Mouse (Mus musculus) c-Kit-positive CD71-positive TER-119-positive erythroid progenitor cells, embryonic 14.5 days (primary cell): Measurements from ENCODE around the gene Pfkfb3.

ENCODE experiments used
- DNase-seq: peaks from one replicate; pipeline ENCODE4 v3.0.0-alpha.2; 2013; ENCODE audit warnings: low spot score

The Pfkfb3 gene

DNA sequence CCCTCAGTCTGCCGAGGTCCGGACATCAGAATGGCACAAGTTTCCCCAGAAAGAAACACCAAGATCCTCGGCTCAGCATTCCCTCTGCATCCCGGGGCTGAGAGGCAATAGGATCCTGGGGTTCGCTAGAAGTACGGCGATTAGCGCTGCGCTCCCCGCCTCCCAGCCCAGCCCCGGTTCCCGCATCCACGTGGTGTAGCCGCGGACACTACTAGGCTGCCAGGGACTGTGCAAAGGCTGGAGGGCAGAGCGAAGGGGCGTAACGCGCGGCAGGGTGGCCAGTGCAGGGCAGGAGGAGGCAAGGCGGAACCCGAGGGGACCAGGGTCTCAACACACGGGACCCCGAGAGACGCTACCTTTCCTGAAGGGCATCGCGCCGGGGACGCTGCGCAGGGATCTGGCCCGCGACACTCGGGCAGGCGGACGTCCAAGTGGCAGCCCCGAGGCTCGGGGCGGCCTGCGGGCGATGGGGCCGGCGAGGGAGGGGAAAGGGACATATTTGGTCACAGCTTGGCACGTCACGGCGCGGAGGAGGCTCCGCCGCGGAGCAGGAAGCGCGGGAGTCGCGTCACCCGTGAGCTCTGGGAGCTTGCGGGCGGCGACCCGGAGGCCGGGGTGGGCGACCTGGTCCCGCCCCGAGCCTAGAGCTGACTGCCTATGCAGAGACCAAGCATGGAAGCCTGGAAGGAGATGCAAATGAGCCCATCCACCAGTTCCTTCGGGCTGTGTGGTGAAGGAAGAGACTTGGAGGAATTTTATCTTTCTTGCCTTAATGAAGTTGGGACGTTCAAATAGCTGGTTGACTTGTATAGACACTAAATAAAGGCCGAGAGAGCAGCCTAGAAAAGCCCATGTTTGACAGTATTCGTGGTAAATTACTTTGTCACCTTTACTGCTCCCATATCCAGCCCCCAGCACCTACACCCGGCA is at the start of gene Pfkfb3:
TSS of gene Pfkfb3 (minus strand) at position 607 of the 930 bp plus-strand sequence.
- DNase-seq, result no peak

- DNase-seq, result peak; percentile 90
These were observed 48.9 kb upstream of the Pfkfb3 start for GRCm38 (mm10) chr2:11602506-11603489.

- no peak for DNase-seq
These were observed 47.9 kb upstream of the Pfkfb3 start for GRCm38 (mm10) chr2:11601795-11602194.

DNA sequence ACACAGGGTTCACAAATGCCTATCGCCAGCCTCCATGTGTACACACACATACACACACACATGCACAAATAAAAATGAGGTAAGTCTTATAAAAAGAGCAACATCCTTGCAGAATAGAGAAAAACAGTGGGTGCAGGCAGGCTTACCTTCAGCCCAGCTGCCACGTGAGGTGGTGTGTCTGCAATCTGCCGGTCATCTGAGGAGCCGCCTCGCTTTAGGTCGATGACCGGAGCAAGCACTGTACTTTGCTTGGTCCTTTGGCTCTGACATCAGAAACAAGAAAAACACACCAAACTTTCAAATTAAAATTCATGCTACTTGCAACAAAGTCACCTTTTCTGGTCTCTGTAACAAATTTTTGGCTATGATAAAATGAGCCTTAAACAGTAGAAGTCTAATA is 44.0 kb upstream of the Pfkfb3 start:
- no peak for DNase-seq

GRCm38 (mm10) chr2:11596690-11597089 is 42.8 kb upstream of the Pfkfb3 start:
- no peak for DNase-seq

DNA sequence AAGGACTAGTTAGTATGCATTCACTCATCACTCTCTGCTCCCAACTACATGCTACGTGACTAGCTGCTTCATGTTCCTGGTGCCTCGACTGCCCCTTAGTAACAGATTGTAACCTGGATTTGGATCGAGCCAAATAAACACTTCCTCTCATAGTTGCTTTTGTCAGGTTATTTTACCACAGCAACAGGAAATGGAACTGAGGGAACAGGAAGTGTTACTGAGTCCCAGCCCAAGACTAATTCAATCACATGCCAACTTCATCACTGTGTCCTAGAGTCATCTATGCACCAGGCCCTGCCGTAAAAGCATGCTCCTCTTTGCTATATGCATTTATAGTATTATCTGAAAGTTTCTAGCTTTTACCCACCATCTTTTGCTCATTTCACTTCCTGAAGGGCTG is 34.1 kb upstream of the Pfkfb3 start:
- DNase-seq, result no peak

DNA sequence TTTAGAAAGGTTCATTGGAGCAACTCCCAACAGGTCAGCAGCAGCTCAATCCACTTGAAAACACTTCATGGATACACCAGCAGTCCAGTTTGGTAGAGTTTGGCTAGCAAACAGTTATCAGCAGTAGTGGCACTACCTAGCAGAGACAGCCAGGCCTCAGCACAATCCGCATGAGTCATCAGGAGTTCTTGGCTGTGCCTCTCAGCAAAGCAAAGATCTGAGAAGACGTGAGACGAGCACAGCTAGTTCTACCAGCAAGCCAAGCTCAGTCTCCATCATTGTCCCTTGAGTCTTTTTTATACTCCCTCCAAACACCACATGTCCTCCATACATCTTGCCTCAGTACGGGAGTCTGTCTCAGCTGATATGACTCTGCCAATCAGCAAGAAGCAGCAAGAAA is 25.5 kb upstream of the Pfkfb3 start:
- DNase-seq, result no peak

- no peak for DNase-seq
These were observed 24.3 kb upstream of the Pfkfb3 start for GRCm38 (mm10) chr2:11578187-11578586.

- DNase-seq, result no peak
These were observed 19.8 kb upstream of the Pfkfb3 start for GRCm38 (mm10) chr2:11573684-11574083.

DNA sequence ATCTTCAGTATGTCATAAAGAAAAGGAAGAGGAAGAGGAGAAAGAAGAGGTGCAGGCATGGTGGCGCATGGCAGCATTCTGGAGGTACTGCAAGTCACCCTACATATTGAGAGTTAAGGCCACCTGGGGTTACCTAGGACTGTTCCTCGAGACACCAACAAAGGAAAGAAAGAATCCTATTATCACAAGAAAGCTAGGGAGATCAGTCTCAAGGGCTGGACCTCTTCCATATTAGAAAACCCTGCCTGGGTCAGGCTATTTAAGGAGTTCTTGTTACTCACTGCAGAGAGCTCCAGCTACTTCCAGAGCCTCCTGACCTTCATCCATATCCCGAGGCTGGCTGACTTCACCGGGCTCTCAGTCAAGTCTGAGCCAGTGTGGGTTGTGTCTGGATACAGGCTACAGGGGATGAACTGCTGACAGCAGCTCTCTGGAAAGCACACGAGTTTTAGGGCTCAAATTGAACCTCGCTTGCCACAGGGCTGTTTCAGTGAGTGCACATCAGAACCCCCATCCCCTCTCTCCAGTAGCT is 17.2 kb upstream of the Pfkfb3 start:
- DNase-seq, result no peak

DNA sequence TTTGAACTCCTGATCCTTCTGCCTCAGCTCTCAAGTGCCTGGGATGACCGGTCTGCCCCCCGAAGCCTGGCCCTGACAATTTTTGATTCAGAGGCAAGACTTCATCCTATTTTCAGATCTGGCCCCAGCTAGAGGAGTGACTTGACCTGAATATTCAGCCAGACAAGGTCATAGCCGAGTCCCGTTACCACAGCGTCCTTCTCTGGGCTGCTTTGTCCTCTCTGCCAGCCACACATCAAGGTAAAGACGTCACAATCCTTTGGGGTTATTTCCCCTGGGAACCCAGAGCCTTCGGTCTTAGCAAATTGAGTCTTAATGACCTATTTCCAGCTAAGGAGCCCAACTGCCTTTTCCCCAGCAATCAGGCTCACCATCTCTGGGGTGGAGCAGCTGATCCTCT is 14.6 kb upstream of the Pfkfb3 start:
- DNase-seq, result no peak

DNA sequence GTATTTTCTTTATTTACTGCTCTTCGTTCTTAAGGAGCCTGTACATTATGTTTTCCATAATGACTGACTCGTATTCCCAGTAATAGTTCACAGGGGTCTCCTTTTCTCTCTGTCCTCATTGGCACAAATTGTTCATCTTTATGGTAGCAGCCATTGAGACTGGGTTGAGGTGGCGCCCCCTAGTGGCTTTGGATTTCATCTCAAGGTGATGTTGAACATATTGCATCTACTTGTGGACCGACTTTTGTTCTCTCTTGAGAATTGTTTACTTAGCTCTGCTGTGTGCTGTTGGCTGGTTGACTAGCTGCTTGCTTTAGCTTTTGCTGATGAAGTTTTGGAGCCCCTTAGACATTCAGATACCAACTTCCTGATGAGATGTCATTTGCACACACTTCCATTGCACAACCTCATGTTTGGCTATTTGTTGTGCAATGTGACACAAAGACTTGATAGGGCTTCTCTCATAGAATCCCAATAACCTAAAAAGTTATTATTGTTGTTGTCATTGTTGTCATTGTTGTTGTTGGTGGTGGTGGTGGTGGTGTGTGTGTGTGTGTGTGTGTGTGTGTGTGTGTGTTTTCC is 14.0 kb upstream of the Pfkfb3 start:
- peak; percentile 45 for DNase-seq

DNA sequence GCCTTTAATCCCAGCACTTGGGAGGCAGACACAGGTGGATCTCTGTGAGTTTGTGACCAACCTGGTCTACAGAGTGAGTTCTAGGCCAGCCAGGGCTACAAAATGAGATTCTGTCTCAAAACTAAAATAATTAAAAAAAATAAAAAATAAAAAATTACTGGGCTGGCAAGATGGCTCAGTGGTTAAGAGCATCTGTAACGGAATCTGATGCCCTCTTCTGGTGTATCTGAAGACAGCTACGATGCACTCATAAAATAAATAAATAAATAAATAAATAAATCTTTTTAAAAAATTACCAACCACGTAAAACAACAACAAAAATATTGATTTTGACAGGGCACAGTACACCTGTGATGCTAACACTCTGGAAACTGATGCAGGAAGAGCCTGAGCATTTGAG is 13.0 kb upstream of the Pfkfb3 start:
- no peak for DNase-seq

DNA sequence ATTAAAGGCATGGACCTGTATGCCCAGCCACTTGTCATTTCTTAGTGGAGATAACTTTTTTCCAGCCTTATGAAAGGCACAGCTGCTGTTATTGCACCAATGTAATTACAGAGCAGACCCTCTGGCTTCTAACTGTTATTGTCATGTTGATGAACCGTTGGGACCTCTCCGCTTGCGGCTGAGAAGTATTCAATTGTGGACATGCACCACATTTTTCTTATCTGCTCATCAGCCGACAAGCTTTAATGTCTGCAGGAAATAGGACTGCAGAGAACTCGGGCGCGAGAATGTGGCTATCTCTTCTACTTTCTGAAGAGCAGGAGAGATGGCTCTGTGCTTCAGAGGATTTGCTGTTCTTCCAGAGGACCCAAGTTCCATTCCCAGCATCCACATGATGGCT is 12.4 kb upstream of the Pfkfb3 start:
- no peak for DNase-seq

DNA sequence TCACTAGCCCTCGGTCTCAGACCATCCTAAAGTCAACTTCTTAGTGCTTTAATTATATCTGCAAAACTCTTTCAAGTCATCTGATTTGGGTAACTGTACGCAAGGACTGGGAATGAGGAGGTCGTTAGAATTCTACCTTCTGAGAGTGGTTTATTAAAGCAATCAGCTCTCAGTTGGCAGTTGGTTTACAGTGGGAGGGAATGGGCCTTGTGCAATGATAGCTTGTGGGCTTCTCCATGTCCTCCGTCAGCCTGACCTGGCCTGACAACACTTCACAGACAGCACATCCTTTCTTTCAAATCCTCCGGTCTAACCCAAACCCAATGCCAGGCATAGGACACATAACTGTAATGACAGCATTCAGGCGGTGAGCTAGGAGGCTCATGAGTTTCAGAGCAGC is 10.9 kb upstream of the Pfkfb3 start:
- DNase-seq, result no peak

GRCm38 (mm10) chr2:11563256-11563655 is 9.4 kb upstream of the Pfkfb3 start:
- no peak for DNase-seq

DNA sequence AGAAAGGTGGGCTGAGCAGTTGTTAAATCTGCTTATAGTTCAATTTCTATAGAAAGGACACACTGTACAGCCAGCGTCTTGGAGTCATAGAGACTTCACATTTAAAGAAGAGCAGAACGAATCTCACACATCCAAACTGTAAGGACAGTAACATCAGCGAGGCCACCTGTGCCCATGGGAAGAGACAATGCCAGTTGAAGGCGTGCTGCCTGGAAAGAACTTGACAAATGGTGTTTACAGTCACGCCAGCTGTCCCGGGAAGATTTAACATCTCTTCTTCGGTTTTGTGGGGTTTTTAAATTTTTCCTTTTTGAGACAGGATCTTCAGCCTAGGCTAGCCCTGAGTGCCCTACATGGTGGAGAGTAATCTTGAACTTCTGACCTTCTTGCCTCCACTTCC is 4.8 kb upstream of the Pfkfb3 start:
- DNase-seq, result no peak

GRCm38 (mm10) chr2:11557244-11557643 is 3.4 kb upstream of the Pfkfb3 start:
- no peak for DNase-seq

DNA sequence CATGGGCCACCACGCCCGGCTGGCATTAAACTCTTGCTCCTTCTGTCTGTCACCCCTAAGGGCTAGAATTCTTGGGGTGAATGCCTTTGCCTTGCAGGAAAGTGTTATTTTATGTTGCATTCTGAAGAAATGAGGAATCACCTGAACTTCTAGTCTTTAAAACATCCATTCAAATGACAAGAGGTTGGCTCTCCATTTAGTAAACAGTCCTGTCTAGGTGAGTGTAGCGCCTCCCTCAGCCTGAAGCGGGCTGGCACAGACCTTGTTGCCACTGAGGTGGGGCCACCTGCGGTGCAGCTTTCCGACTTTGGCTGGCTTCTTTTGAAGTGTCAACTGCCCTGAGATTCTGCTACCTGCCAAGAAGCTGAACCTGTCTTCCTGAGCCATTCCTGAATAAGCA is 1.4 kb upstream of the Pfkfb3 start:
- DNase-seq, result no peak

- no peak for DNase-seq
These were observed 868 bp downstream of the Pfkfb3 start for GRCm38 (mm10) chr2:11552966-11553451.

DNA sequence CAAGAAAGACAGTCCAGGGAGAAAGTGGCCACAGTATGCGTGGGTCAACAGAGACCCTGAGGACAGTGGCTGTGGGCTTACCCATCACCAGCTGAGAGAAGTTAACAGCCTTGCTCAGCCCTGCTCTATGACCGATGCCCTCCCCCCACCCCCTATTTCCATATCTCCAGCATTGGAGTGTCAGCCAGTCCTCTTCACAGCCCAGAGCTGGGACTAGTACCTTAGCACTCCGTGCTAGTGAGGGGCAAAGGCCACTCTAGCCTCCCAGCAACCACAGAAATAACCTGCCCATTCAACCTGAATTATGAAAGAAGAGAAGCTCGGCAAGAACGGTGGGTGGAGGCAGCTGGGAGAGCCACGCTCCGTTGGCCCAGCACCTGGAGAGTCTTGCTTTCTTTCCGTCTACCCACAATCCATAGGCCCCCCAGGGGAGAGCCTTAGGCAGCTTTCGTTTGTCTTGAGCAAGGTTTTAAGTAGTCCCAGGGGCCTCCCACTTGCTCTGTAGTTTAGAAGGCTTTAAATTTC is 1.5 kb downstream of the Pfkfb3 start:
- no peak for DNase-seq

- no peak for DNase-seq
These were observed 2.2 kb downstream of the Pfkfb3 start for GRCm38 (mm10) chr2:11551726-11552125.
